Mouse (Mus musculus) spleen, adult 12 weeks (tissue): ENCODE measurements around the gene Tspo.

ENCODE experiments used
- DNase-seq: peaks from one replicate; pipeline ENCODE4 v3.0.0; 2022; ENCODE audit warnings: low spot score

Tspo gene

GRCm38 (mm10) chr15:83583419-83584156 lies 20.2 kb downstream of the Tspo start:
- no peak for DNase-seq

GRCm38 (mm10) chr15:83584741-83585220 lies 21.4 kb downstream of the Tspo start:
- DNase-seq = no peak

- no peak for DNase-seq
Observed at GRCm38 (mm10) chr15:83590841-83591240, 27.4 kb downstream of the Tspo start.

- DNase-seq = no peak
Observed at GRCm38 (mm10) chr15:83591758-83592157, 28.4 kb downstream of the Tspo start.

DNA sequence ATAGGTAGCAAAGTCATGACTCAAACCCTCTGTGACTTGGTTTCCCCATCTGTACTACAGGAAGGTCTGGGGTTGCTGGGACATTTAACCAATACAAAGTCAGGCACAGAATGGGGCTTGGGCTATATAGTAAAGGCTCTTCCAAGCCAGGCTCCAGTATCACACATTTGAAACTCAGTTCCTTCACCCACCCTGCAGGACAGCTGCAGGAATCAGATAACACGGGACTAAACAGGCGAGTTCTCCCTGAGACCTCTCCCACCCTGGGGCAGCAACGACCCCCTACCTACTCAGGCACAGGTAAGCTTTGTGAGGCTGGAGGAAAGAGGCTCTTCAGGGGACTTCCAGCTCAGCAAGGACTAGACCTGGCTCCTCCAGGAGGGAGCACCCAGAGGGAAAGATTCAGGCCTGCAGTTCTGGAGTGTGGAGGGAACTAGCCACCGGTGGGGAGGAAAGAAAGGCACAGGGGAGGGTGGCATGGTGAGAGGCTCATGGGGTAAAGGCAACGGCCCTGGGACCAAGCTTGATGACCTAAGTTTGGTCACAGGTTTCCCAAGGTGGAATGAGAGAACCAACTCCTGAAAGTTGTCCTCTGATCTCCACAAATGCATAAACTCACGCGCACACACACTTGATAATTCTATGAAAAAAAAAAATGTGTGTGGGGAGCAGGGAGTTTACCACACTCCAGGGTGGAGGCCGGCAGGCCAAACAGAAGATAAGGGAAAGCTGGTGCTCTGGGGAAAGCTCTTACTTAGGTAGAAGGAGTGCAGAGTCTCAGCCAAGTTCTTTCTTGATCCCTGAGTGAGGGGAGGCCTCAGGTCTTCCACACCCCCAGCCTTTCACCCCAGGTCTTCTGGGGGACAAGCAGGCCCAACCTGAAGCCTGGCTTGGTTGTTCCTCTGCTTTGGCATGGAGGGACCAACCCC lies 29.1 kb downstream of the Tspo start:
- DNase-seq = peak; percentile 47

DNA sequence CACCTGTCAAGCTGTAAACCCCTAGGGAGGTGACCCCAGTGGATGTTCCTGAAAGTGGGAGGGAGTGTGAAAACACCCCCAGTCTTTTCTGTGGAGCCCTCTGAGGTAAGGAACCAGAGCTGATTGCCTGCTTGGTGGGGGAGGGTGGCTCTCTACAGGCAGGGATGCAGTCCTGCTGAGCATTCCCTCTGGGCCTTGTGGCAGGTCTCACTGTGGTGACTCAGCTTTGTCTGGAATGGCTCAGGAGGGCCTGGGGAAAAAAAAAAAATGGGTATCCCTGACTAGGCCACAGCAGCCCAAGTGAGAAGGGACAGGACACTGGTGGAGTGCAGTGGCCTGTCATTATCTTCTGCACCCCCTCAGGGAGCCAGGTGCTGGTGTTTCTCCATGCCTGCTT lies 29.8 kb downstream of the Tspo start:
- DNase-seq = no peak

- peak; percentile 43 for DNase-seq
Observed at GRCm38 (mm10) chr15:83593702-83594512, 30.5 kb downstream of the Tspo start.

- peak; percentile 84 for DNase-seq
Observed at GRCm38 (mm10) chr15:83594513-83595363, 31.3 kb downstream of the Tspo start, which contains the start of gene Ttll12. Ttll12 (minus strand) TSS chr15:83595157.

- DNase-seq = no peak
Observed at GRCm38 (mm10) chr15:83595364-83595711, 31.9 kb downstream of the Tspo start.

DNA sequence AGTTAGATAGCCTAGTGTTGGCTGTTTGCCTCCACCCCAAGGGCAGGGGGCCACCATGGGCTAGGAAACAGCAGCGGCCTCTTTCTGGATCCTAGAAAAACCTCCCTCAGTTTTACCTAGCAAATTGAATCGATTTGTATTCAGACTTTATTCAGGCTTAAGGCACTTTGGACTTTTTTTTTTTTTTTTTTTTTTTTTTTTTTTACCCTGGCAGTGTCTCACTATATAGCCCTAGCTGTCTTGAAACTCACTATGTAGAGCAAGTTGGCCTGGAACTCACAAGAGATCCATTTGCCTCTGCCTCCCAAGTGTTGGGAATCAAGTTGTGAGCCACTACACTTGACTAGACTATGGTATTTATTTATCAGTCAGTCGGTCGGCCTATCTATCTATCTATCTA lies 33.4 kb downstream of the Tspo start:
- DNase-seq = no peak

DNA sequence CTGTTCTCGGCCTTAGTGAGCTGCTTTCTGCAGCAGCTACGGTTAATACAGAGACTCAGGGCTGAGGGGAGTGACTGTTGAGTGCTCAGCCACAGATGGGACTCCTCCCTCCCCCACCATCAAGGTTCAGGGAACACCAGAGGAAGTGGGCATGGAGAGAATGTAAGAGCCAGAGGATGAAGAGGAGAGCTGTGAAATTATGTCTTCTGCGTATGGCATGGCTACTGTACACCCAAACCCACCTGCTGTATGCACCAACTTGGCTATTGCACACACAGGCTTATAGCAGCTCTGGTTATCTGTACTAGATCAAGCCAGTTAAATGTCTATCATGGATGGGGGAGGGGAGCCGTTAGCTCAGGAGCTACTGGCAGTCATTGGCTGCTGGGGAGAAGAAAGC lies 37.8 kb downstream of the Tspo start:
- no peak for DNase-seq

- DNase-seq = peak; percentile 45
Observed at GRCm38 (mm10) chr15:83602372-83603045, 39.1 kb downstream of the Tspo start.

GRCm38 (mm10) chr15:83603046-83603396 lies 39.6 kb downstream of the Tspo start:
- DNase-seq = no peak

DNA sequence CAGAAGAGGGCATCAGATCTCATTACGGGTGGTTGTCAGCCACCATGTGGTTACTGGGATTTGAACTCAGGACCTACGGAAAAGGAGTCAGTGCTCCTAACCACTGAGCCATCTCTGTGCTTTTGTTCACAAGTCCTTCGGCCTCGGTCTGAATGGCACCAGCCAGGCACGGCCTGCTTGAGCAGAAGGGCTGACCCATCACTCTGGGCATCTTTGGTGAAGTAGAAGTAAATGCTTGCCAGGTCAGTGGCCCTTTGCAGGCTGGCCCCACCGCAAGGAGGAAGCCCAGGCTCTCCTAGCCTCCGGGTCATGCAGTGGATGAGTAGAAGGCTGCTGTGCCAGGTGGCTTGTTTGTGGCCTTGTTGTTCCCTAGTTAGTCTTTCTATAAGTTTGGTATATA lies 40.0 kb downstream of the Tspo start:
- DNase-seq = no peak

DNA sequence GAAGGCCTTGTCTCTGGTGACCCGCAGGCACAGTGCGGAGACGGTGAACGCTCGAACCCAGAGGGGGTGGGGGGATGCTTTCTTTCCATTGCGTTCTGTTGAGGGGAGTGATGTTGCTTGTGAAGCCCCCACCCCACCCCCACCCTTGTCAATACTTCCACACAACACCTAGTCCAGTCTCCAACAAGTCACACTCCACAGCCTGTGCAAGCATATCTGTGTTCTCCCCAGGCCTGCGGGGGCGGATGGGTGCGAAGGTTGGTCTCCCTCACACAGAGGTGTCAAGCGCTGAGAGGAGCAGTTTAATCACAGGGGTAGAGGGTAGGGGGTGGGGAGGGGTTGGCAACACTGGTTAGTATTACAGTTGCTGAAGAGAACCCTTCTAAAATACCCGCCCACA lies 42.8 kb downstream of the Tspo start:
- no peak for DNase-seq

- peak; percentile 70 for DNase-seq
Observed at GRCm38 (mm10) chr15:83606700-83607099, 43.3 kb downstream of the Tspo start.

GRCm38 (mm10) chr15:83607115-83607802 lies 43.9 kb downstream of the Tspo start:
- DNase-seq = peak; percentile 75

- no peak for DNase-seq
Observed at GRCm38 (mm10) chr15:83615245-83615644, 51.9 kb downstream of the Tspo start.
